Mouse (Mus musculus) gastrocnemius, adult 18-20 months (tissue): ENCODE results near the gene Alkbh3. TPM values are rescaled to one million over a fixed set of nuclear protein-coding genes. Genes with fewer than 3 reads are reported as not detected.

Source experiments
- DNase-seq: peaks from one replicate; pipeline ENCODE4 v3.0.0; 2021; ENCODE audit warnings: low spot score
- total RNA-seq, 2 experiments: library from RNA; stranded (reverse); gene quantifications; 2 replicates each; pipeline ENCODE4 v1.2.3; 2021

Gene Alkbh3
- total RNA-seq, 2 experiments from 2014 or later, result 59.3 to 60.1 TPM

- DNase-seq, result no peak
These were observed 54.7 kb downstream of the Alkbh3 start for GRCm38 (mm10) chr2:93955886-93956285.

- DNase-seq, result no peak
These were observed 55.6 kb downstream of the Alkbh3 start for GRCm38 (mm10) chr2:93954781-93955578.

DNA sequence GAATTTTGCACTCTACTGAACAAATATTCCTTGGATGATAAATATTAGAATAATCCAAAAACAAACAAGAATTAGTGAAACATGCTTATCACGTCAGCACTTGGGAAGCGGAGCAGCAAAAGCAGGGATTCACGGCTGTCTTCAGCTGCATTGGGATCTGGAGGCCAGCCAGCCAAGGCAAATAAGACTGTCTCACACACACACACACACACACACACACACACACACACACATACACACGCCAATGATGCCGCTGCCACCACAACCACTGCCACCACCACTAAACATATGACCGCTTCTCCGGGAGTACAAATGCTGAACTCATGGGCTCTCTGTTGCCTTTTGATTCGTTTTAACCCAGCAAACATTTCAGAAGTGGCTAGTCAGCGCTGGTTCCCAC, 56.9 kb downstream of the Alkbh3 start:
- DNase-seq, result no peak

GRCm38 (mm10) chr2:93946976-93947375, 63.6 kb downstream of the Alkbh3 start:
- DNase-seq, result no peak

DNA sequence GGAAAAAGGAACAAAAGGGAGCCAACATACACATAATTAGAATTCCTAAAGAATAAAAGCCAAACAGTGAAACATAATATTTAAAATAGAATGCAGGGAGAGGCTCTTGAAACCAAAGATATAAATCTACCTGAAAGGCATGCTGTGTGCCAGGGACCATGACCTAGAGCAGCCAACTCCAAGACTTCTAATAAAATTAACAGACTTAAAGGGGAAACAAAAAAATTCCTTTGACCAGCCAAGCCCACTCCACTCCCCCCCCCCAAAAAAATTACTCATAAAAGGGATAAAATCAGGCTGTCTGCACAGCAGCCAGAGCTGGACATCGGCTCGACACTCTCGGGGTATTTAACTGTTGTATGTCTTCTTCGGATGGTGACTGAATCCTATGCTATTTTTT, 65.8 kb downstream of the Alkbh3 start:
- no peak for DNase-seq

DNA sequence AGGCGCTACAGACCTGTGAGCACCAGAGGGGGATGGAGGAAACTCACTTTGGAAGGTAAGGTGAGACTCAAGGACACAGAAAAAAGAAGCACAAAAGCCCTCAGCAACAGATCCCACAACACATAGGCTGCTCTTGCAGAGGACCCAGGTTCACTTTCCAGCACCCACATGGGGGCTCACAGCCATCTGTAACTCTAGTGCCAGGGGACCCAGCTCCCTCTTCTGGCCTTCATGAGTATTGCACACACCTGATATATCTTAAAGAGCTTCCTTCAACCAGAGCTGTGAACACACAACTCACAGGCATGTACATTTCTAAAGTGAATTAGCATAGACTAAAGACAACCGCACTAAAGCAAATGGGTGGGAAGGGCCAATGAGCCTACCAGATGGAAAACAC, 66.5 kb downstream of the Alkbh3 start:
- no peak for DNase-seq

DNA sequence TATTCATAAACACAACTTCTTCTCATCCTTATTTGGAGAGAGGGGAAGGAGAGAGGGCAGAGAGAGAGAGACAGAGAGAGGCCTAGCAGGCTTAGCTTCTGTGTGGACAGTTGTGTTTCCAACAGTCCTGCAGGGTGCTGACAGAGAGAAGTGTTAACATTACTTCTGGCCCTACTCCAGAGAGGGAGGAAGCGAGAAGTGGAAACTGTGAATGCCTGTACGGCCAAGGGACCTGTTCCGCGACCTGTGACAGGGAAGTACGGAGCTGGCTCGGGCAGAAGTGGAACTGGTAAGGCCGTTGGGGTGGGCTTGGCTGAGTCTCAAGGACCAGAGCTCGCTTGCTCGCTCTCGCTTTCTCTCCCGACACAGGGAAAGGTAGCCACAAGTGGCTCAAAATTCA, 68.9 kb downstream of the Alkbh3 start:
- DNase-seq, result no peak

DNA sequence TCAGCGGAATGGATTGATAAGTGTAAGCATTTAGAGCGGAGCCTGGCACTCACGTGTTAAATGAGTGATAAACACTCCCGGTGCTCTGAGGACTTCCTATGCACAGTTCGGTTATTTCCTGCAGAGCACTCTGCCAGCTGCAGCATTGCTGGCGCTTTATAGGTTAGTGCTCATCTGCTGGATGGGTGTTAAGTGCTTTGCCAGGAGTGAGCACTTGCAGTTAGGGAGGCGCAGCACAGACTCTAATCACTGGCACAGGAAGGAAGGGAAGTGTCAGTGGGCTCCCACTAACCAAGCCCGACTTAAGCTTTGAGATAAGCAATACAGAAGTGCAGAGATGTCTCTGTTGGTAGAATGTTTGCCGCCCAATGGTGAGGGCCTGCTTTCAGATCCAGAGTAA, 72.1 kb downstream of the Alkbh3 start:
- DNase-seq, result no peak

Other genes with a start within 250 kb of the Alkbh3 start
- 10 to 100 TPM; 39.0 to 40.2 TPM for gene Ext2, start 188.2 kb downstream of the Alkbh3 start, total RNA-seq
- gene Accs, start 160.9 kb downstream of the Alkbh3 start, total RNA-seq, result 1 to 10 TPM; 3.2 to 3.4 TPM
- gene Accsl, start 141.7 kb downstream of the Alkbh3 start, total RNA-seq, result not detected
- gene Gm13889, start 53.6 kb downstream of the Alkbh3 start, total RNA-seq, result 10 to 100 TPM in 1 of 2 experiments, 1 to 10 TPM in 1; 4.8 to 23.7 TPM
- under 1 TPM in 1 of 2 experiments, not detected in 1; 0.64 TPM for gene Gm27027, start 14.5 kb downstream of the Alkbh3 start, total RNA-seq
- 1 to 10 TPM; 5.0 to 5.7 TPM for gene Hsd17b12, start 147.2 kb upstream of the Alkbh3 start, total RNA-seq